Mouse (Mus musculus): ENCODE results near the gene Eif2b3.

Gene Eif2b3

DNA sequence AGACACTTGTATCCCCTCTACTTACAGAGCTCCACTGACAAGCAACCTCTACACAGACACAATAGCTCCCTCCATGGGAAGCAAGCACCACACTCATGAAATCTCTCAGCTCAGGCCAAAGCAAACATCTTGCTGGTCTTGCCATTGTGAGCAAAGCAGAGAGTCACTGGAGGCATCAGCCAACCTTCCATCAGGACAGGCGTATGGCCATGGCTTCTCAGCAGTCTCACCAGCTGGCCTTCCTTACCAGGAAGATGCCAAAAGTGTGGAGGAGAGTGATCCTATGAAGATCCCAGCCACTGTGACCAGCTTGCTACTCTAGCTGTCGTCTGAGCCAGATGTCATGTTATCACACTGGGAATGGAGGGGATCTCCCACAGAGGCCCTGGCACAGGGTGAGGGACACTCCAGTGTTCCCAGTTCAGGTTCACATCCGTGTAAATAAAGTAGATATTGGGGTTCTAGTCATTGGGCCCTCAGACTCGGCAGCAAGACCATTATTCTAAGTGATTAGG, 4.2 kb upstream of the Eif2b3 start:
- no peak for DNase-seq (ENCODE audit: low spot score in 2 of 2)

GRCm38 (mm10) chr4:117017738-117018137, 1.5 kb upstream of the Eif2b3 start:
- DNase-seq (ENCODE audit: low spot score in 2 of 2) = no peak

GRCm38 (mm10) chr4:117018327-117018726, 875 bp upstream of the Eif2b3 start:
- DNase-seq (ENCODE audit: low spot score in 2 of 2) = no peak

GRCm38 (mm10) chr4:117023469-117023868, 4.3 kb downstream of the Eif2b3 start:
- DNase-seq (ENCODE audit: low spot score in 2 of 2) = no peak

- DNase-seq (ENCODE audit: low spot score in 2 of 2) = no peak
Observed at GRCm38 (mm10) chr4:117031105-117031504, 11.9 kb downstream of the Eif2b3 start.

DNA sequence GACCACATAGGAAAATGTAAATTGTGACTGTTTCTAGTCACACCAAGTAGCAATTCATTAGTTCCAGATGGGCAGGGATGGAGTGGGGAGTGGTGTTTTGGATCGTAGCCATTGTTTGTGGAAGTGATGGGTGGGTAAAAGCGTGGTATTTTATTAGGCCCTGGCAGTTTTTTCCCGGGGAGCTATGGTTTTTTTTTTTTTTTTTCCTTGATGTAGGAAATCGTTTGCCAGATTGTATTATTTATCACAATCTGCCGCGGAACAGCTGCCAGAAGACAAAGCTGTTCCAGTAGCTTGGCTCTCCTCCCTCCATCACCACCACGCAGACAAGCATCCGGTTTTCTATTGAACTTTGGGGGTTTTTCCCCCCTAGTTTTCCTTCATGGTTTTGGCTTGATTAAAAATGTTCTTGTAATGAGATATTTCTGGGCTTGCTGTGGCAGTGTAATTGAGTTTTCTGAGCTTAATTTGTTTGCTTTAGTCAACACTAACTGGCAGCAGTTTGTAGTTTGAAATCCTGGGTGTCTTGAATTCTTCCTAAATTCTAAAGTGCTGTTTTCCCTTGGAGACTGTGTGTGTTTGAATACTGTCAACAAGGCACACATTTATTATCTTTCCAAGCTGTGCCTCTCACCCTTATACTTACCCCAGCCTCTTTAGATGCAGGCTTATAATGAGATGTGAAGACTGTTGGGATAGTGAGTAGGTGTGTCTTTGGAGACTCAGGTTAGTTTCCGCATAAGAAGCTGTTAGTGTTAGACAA, 20.9 kb downstream of the Eif2b3 start:
- DNase-seq (ENCODE audit: low spot score in 2 of 2) = no peak

GRCm38 (mm10) chr4:117040791-117041190, 21.6 kb downstream of the Eif2b3 start:
- DNase-seq (ENCODE audit: low spot score in 2 of 2) = no peak

DNA sequence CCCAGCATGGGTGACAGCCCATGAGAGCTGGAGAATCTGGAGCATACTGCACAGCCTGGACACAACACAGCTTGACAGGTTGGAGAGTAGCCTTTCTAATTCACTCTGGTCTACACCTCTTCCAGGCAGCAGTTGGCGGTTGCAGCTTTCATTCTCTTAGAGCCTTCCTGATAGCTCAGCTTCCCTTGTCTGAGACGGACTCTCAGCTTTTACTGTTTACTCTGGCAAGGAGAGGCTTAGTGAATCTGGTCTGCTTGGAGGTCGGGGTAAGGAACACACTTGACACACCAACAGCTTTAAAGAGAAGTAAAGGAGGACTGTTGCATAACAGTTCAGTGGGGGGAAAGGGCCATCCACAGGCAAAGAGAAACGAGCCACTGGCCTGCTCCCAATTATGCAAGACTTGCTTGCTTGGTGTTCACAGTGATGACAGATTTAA, 22.1 kb downstream of the Eif2b3 start:
- no peak for DNase-seq (ENCODE audit: low spot score in 2 of 2)

GRCm38 (mm10) chr4:117048836-117049235, 29.6 kb downstream of the Eif2b3 start:
- DNase-seq (ENCODE audit: low spot score in 2 of 2) = no peak

DNA sequence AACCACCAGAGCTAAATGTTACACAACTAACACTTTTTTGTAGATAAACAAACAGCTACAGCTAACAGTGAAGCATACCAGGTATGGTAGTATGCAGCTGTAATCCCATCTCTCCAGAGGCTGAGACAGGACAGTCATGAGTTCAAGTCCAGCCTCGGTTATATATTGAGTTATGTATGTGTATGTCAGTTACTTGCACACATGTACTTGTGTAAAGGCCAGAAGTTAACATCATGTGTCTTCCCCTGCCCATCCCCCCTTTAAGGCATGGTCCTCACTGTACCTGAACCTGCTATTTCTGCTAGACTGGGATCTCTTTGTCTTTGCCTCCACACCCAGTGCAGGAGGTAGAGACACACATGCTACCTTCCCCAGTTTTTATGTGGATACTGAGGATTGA, 30.3 kb downstream of the Eif2b3 start:
- DNase-seq (ENCODE audit: low spot score in 2 of 2) = no peak

GRCm38 (mm10) chr4:117052626-117053025, 33.4 kb downstream of the Eif2b3 start:
- DNase-seq (ENCODE audit: low spot score in 2 of 2) = no peak

DNA sequence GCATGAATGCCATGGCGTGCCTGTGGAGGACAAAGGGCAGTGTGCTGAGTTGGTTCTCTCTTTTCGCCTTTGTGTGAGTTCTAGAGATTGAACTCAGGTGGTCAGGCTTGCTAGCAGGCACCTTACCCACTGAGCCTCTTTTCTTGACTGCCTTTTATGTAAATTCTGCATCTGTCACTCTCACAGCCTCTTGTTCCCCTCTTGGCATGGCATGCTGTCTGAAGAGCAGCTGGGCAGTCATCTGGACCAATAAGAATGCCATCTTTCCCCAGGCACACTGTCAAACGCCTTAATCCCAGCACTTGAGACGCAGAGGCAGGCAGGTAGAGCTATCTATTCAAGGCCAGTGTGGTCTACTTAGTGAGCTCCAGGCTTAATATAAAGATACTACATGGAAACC, 34.8 kb downstream of the Eif2b3 start:
- no peak for DNase-seq (ENCODE audit: low spot score in 2 of 2)

DNA sequence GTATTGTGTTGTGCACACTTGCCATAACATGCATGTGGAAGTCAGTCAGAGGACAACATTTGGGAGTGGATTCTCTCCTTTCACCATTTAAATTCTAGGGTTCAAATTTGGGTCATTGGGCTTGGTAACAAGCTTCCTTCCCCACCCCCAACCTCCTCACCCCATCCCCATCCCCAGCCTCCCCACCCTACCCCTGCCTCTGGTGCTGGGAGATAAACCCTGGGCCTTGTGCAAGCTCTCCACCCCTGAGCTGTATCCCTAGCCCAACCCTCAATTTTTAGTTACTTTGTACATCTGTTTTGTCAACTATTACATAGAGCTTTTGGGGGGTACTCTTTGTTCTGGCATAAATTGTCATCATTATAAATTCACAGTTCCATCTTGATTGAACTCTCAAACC, 36.9 kb downstream of the Eif2b3 start:
- DNase-seq (ENCODE audit: low spot score in 2 of 2) = no peak

- no peak for DNase-seq (ENCODE audit: low spot score in 2 of 2)
Observed at GRCm38 (mm10) chr4:117056514-117056913, 37.3 kb downstream of the Eif2b3 start.

DNA sequence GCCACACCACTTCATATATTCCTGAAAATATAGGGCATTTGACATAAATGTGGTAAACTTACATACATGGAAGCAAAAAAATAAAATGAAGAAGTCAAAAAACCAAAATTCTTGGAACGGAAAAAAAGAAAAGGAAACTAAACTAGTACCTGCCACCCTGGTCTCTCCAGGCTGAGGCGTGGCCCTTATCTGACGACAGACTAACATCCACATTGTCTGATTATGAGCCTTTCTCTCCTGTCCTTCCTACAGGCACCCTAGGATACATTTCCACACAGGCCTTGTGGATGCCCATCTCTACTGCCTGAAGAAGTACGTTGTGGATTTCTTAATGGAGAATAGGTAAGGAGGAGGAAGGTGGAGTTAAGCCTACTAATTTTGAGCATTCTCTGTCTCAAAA, 39.3 kb downstream of the Eif2b3 start:
- no peak for DNase-seq (ENCODE audit: low spot score in 2 of 2)

DNA sequence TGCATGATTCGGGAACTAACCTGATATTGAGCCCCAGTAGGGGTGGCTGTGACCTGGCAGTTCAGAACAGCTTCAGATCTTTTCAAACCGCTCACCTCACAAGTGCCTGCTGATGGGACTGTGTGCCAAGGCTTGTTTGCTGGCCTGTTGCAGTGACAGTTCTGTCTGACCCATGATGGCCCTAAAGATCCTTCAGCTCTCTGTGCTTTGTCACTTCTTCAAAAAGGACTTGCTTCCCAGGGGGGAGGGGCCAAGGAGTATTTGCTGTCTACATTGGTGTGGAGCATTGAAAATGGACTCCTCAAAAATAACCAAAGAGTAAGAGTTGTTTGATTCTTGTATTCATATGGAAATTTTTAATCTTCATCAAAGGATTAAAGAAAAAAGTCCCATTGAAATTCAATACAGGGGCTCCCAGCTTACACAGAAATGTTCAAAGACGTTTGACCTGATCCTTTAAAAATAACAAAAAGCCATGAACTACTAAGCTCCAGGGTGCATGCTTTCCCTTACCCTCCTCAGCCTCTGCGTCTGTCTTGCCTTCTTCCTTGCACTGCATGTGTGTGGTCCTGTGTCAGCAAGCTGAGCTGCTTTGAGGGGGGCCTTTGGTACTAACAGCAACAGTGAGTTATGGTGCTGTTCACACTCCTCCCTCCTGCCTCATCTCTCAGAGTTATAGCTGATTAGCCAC, 43.6 kb downstream of the Eif2b3 start:
- DNase-seq (ENCODE audit: low spot score in 2 of 2) = no peak

GRCm38 (mm10) chr4:117068035-117068434, 48.8 kb downstream of the Eif2b3 start:
- DNase-seq (ENCODE audit: low spot score in 2 of 2) = no peak

DNA sequence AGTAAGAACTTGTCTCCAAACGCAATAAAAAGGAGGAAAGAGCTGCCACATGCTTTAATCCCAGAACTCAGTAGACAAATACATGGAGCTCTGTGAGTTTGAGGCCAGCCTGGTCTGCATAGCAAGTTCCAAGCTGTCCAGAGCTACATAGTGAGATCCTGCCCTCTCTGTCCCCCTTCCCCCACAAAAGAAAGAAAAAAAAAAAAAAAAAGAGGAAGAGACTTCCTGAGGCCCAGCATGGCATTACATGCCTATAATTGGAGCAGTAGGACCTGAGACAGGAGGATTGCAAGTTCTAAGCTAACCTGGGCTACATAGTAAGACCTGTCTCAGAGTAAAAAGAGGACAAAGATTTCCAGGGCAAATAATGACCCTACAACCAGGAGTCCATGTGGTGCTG, 50.4 kb downstream of the Eif2b3 start:
- DNase-seq (ENCODE audit: low spot score in 2 of 2) = no peak

- DNase-seq (ENCODE audit: low spot score in 2 of 2) = no peak
Observed at GRCm38 (mm10) chr4:117070624-117071023, 51.4 kb downstream of the Eif2b3 start.

DNA sequence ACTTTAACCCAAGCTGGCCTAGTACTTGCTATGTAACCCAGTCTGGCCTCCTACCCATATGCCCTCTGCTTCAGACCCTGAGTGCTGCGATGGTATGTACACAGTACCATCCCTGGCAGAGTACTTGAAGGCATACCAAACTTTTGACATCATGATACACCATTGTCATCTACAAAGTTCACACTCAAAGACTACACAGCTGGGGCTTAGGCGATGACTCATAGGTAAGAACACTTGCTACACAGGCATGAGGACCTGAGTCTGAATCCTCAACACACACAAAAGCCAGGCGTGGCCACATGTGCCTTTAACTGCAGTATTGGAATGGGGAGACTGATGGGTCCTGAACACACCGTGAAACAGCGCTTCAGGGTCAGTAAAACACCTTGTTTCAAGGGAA, 52.0 kb downstream of the Eif2b3 start:
- DNase-seq (ENCODE audit: low spot score in 2 of 2) = no peak

DNA sequence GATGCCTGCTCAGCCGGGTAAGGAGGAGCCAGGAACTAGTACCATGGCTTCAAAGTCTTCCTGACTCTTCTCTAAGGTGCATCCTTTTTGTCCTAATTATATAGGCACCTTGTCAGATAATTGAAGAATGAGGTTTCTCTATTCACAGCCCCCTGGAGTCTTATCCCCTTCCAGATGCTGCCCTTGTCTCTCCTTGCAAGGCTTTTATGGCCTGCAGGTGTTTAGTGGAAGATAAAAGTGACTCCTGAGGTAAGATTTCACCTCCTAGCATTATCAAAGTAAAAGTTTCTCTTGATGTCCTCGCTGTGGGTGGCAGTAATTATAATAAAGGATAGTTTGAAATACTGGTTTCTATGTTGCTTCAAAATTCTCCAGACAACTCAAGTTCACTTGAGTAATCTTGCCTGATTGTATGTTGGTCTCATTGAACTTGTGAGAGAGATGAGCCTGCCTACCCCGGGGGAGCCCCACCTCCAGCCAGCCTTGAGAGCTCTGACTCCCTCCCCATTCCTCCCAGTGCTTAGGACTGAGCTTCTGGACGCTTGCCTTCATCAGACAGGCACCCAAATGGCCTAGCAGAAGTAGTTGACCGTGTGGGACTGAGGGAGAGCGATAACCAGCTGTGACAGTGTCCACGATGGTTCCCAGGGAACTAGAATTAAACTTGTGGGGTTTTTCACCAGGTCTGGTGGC, 68.9 kb downstream of the Eif2b3 start:
- DNase-seq (ENCODE audit: low spot score in 2 of 2) = no peak

GRCm38 (mm10) chr4:117090586-117090985, 71.4 kb downstream of the Eif2b3 start:
- DNase-seq (ENCODE audit: low spot score in 2 of 2) = no peak
